Mouse (Mus musculus): ENCODE results near the gene Rasl10a. TPM values are rescaled to one million over a fixed set of nuclear protein-coding genes. Genes with fewer than 3 reads are reported as not detected.

Gene Rasl10a
- polyA plus RNA-seq, 1 experiment, result 2.5 TPM

DNA sequence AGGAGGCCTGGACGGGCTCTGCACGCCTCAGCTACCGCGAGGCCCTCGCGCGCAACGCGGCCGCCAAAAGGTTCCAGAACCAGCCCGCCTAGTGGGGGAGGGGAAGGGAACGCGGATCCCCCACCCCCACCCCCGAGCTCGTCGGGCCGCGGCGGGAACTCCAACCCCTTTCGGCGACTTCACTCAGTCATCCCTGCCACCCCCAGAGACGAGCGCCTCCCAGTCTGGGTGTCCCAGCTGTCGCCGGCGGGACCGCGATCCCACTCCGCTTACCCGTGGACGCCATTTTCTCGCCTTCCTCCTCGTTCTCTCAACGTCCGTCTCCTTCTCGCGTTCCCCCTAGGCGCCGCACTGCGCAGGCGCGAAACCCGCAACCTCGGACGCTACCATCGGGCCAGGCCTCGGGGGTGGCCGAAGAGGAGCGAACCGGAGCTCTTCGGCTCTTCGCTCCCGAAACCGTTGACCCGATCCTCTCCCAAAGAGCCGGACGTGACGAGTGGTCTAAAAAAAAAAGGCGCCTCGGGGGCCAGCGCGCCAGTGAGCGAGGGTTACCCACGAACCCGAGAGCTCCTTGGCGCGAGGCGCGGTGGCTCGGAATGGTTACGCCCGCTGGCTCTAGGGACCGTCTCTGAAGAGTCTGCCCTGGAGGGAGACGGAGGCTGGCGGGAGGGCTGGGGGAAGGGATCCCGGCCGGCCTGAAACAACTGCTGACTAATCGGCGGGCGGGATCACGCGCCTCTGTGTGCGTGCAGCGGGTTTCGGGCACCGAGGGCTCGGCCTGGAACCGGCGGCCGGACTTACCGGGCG, 41.0 kb downstream of the Rasl10a start, which contains the start of the genes Rhbdd3 and Ewsr1:
TSS of gene Rhbdd3 (plus strand) at position 191 of the 807 bp plus-strand sequence.
TSS of gene Ewsr1 (minus strand) at position 531 of the 807 bp plus-strand sequence.
- TF ChIP-seq CTCF (IDR thresholded peaks at IDR 0.05; ENCODE audit: control insufficient read depth, insufficient read depth, insufficient replicate concordance, low read depth, low read length) (no peak), POLR2A (IDR thresholded peaks at IDR 0.05; ENCODE audit: control insufficient read depth, low read depth, low read length) (peak; percentile 95)
- peak within 1 kb of the TSS; percentile 88 for H3K4me3 ChIP-seq (ENCODE audit: control insufficient read depth, low read depth, low read length)
- peaks cover 2% of the 10 kb centered on the region; the same call in 1 of the 2 replicates for H3K36me3 ChIP-seq (ENCODE audit: control insufficient read depth, insufficient read depth, low read length)
- peaks cover 10% of the 10 kb centered on the region for H3K4me1 ChIP-seq (ENCODE audit: control insufficient read depth, insufficient read depth, low read length)
- H3K27me3 ChIP-seq (ENCODE audit: control insufficient read depth, insufficient read depth, low read length), result no peaks in the 10 kb centered on the region
- H3K27ac ChIP-seq (ENCODE audit: control insufficient read depth, insufficient read depth, low read depth, low read length), result peak within 1 kb of the TSS; percentile 98

DNA sequence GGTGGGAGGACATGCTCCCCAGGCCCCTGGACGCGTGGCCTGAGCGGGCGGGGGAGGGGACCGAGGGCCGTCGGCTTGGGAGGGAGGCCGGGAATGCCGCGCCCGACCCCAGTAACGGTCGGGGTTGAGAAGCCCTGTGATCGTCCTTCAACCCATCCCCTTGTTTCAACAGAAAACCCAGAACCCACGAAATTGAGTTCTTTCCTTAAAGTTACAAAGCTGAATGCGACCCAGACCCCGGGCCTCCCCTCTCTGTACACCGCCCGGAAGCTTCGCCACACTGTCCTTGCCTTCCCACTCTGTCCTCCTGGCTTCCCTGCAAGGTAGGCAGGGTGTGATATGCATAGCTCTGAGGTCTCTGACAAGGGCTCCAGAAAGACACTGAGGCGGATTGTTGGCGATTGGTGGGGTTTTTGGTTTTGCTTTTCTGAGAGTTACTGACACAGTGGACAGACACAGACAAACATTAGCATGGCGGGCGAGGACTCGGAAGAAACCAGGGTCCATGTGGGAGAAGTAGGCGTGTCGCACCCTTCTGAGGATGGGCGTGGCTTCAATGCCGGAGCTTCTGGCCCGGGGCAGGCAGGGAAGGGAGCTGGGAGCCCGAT, 41.8 kb downstream of the Rasl10a start:
- peaks cover 10% of the 10 kb centered on the region for H3K4me1 ChIP-seq (ENCODE audit: control insufficient read depth, insufficient read depth, low read length)
- H3K36me3 ChIP-seq (ENCODE audit: control insufficient read depth, insufficient read depth, low read length), result peaks cover 2% of the 10 kb centered on the region; the same call in 1 of the 2 replicates
- TF ChIP-seq CTCF (IDR thresholded peaks at IDR 0.05; ENCODE audit: control insufficient read depth, insufficient read depth, insufficient replicate concordance, low read depth, low read length), result no peak
- peak; percentile 88 for TF ChIP-seq POLR2A (IDR thresholded peaks at IDR 0.05; ENCODE audit: control insufficient read depth, low read depth, low read length)
- peak overlapping the region; percentile 98 for H3K27ac ChIP-seq (ENCODE audit: control insufficient read depth, insufficient read depth, low read depth, low read length)
- peak overlapping the region; percentile 88 for H3K4me3 ChIP-seq (ENCODE audit: control insufficient read depth, low read depth, low read length)
- H3K27me3 ChIP-seq (ENCODE audit: control insufficient read depth, insufficient read depth, low read length), result no peaks in the 10 kb centered on the region

DNA sequence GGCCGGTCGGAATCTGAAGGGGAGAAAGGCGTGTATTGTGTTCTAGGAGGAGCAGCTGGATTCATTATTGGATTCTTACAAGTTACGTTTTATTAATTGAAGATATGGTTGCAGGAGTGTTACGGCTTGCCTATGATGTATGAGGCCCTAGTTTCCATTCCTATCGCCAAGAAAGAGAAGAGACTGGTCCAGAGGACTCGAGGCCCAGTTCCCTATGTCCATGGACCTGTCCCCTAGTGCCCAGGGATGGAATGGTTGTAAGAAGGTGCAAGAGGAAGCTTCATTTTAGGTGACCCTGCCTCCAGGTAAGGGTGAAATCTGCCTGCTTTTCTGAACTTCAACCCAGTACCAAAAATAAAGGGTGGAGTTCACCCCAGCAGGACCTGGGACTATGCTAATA, 42.4 kb downstream of the Rasl10a start:
- peaks cover 2% of the 10 kb centered on the region; the same call in 1 of the 2 replicates for H3K36me3 ChIP-seq (ENCODE audit: control insufficient read depth, insufficient read depth, low read length)
- peak overlapping the region; percentile 88 for H3K4me3 ChIP-seq (ENCODE audit: control insufficient read depth, low read depth, low read length)
- H3K27ac ChIP-seq (ENCODE audit: control insufficient read depth, insufficient read depth, low read depth, low read length), result peak overlapping the region; percentile 98
- H3K4me1 ChIP-seq (ENCODE audit: control insufficient read depth, insufficient read depth, low read length), result peaks cover 10% of the 10 kb centered on the region
- H3K27me3 ChIP-seq (ENCODE audit: control insufficient read depth, insufficient read depth, low read length), result no peaks in the 10 kb centered on the region
- no peak for TF ChIP-seq CTCF (IDR thresholded peaks at IDR 0.05; ENCODE audit: control insufficient read depth, insufficient read depth, insufficient replicate concordance, low read depth, low read length)
- TF ChIP-seq POLR2A (IDR thresholded peaks at IDR 0.05; ENCODE audit: control insufficient read depth, low read depth, low read length), result no peak

DNA sequence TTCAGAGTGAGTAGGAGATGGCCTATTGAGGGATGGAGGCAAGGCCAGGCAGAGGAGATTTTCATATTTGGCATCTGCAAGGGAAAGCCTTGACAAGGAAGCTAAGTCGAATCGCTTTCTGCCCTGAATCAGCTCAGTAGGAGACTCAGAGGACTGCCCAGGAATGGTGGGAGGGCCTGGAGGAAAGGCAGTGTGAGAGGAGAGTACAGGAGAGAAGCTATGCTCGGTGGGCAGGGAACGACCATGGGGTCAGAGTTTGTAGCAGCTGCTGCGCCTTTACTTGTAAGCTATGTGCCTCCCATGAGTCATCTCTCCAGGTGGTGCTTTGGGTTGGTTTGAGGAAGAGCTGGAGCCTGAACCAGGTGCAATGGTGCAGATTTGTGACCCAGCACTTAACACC, 42.9 kb downstream of the Rasl10a start:
- Histone ChIP-seq H3K4me1 (ENCODE audit: control insufficient read depth, insufficient read depth, low read length) (peaks cover 10% of the 10 kb centered on the region), H3K27ac (ENCODE audit: control insufficient read depth, insufficient read depth, low read depth, low read length) (peak overlapping the region; percentile 98), H3K27me3 (ENCODE audit: control insufficient read depth, insufficient read depth, low read length) (no peaks in the 10 kb centered on the region), H3K4me3 (ENCODE audit: control insufficient read depth, low read depth, low read length) (peak overlapping the region; percentile 88), H3K36me3 (ENCODE audit: control insufficient read depth, insufficient read depth, low read length) (peaks cover 2% of the 10 kb centered on the region; the same call in 1 of the 2 replicates)
- TF ChIP-seq CTCF (IDR thresholded peaks at IDR 0.05; ENCODE audit: control insufficient read depth, insufficient read depth, insufficient replicate concordance, low read depth, low read length), result no peak
- no peak for TF ChIP-seq POLR2A (IDR thresholded peaks at IDR 0.05; ENCODE audit: control insufficient read depth, low read depth, low read length)

DNA sequence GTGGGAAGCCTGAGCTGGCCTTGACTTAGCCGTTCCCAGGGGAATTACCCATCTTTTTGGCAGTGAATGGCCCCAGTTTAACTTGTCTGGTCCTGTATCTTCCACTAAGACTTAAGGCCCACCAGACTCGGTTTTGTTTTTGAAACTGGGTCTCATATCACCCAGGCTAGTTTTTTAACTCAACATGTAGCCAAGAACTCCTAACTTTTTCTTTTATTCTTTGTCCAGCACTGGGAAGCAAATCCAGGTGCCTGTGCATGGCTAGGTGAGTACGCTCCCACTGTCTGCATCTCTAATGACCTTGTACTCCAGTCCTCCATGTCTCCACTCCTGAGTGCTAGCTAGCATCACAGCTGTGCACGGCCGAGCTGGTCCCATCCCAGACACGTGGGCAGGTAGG, 43.7 kb downstream of the Rasl10a start:
- Histone ChIP-seq H3K4me1 (ENCODE audit: control insufficient read depth, insufficient read depth, low read length) (peaks cover 11% of the 10 kb centered on the region), H3K27ac (ENCODE audit: control insufficient read depth, insufficient read depth, low read depth, low read length) (no peak overlapping the region), H3K4me3 (ENCODE audit: control insufficient read depth, low read depth, low read length) (peak overlapping the region; percentile 88), H3K36me3 (ENCODE audit: control insufficient read depth, insufficient read depth, low read length) (peaks cover 2% of the 10 kb centered on the region; the same call in 1 of the 2 replicates), H3K27me3 (ENCODE audit: control insufficient read depth, insufficient read depth, low read length) (no peaks in the 10 kb centered on the region)
- no peak for TF ChIP-seq POLR2A (IDR thresholded peaks at IDR 0.05; ENCODE audit: control insufficient read depth, low read depth, low read length)
- TF ChIP-seq CTCF (IDR thresholded peaks at IDR 0.05; ENCODE audit: control insufficient read depth, insufficient read depth, insufficient replicate concordance, low read depth, low read length), result no peak

DNA sequence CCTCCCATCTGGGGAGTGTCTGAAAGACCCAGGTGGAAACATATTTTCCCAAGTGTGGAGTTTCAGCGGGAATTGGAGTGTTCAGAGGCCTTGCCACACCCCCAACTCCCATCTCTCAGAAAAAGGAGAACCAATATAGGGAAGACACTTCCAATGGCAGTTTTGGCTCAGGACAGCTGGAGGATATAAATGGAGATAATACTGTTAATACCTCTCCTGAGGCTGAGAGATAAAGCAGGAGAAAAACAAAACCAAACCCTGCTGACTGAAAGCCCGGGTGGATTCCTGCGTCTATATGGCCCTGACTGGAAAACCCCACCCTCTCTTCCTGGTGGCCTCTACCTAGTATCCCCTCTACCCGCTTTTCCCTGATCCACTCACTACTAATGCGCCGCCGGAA, 44.5 kb downstream of the Rasl10a start:
- H3K36me3 ChIP-seq (ENCODE audit: control insufficient read depth, insufficient read depth, low read length), result peaks cover 2% of the 10 kb centered on the region; the same call in 1 of the 2 replicates
- no peak overlapping the region for H3K27ac ChIP-seq (ENCODE audit: control insufficient read depth, insufficient read depth, low read depth, low read length)
- H3K27me3 ChIP-seq (ENCODE audit: control insufficient read depth, insufficient read depth, low read length), result no peaks in the 10 kb centered on the region
- TF ChIP-seq POLR2A (IDR thresholded peaks at IDR 0.05; ENCODE audit: control insufficient read depth, low read depth, low read length) (no peak), CTCF (IDR thresholded peaks at IDR 0.05; ENCODE audit: control insufficient read depth, insufficient read depth, insufficient replicate concordance, low read depth, low read length) (no peak)
- H3K4me1 ChIP-seq (ENCODE audit: control insufficient read depth, insufficient read depth, low read length), result peaks cover 12% of the 10 kb centered on the region
- no peak overlapping the region for H3K4me3 ChIP-seq (ENCODE audit: control insufficient read depth, low read depth, low read length)

DNA sequence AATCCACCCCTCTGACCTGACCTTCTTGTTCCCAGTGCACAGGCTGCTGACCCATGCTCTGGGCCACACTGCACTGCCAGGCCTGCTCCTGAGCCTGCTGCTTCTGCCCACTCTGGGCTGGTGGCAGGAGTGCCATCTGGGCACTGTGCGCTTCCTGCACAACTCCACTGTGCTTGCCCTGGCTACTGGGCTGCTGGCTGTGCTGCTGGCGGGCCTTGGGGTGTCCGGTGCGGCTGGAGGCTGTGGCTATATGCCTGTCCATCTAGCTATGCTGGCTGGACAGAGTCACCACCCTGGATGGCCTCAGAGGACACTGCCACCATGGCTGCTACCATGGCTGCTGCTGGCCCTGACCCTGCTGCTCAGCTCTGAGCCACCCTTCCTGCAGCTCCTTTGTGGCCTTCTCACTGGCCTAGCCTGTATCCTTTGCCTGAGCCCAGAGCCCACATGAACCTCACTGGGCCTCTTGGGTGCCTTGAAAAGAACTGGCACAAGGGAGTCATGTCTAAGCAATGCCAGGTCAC, 46.1 kb downstream of the Rasl10a start:
- Histone ChIP-seq H3K4me3 (ENCODE audit: control insufficient read depth, low read depth, low read length) (no peak overlapping the region), H3K27me3 (ENCODE audit: control insufficient read depth, insufficient read depth, low read length) (no peaks in the 10 kb centered on the region), H3K4me1 (ENCODE audit: control insufficient read depth, insufficient read depth, low read length) (peaks cover 12% of the 10 kb centered on the region), H3K27ac (ENCODE audit: control insufficient read depth, insufficient read depth, low read depth, low read length) (no peak overlapping the region), H3K36me3 (ENCODE audit: control insufficient read depth, insufficient read depth, low read length) (no peaks in the 10 kb centered on the region; the same call in 1 of the 2 replicates)
- no peak for TF ChIP-seq CTCF (IDR thresholded peaks at IDR 0.05; ENCODE audit: control insufficient read depth, insufficient read depth, insufficient replicate concordance, low read depth, low read length)
- 0 out of 2 replicates have a peak, but pooled peaks have one; percentile 22 for TF ChIP-seq POLR2A (IDR thresholded peaks at IDR 0.05; ENCODE audit: control insufficient read depth, low read depth, low read length)
